Mouse (Mus musculus) intestine, embryonic 14.5 days (tissue): ENCODE results near the gene Dph1. TPM values are rescaled to one million over a fixed set of nuclear protein-coding genes. Genes with fewer than 3 reads are reported as not detected.
A peak's percentile ranks its signal among the peaks of the same experiment; 100 is the strongest.

Experiments
- ATAC-seq: fragments of 200-750 bp; cut with Nextera tagmentation; replicated peaks from 2 replicates; pipeline ENCODE4 v1.8.0; 2017; ENCODE audit warnings: low read depth, moderate number of reproducible peaks, moderate TSS enrichment, moderate library complexity; ENCODE audit not compliant: low FRiP score, low TSS enrichment
- DNase-seq: peaks from one replicate; pipeline ENCODE4 v3.0.0-alpha.2; 2018; ENCODE audit warnings: low spot score
- H3K27ac ChIP-seq: fragments of 300-500 bp; sonication (generic); 2 replicates; pipeline ENCODE4 v1.5.1; 2014; ENCODE audit warnings: low read depth, mild to moderate bottlenecking, control low read depth
- H3K27me3 ChIP-seq: fragments of 300-500 bp; sonication (generic); replicated peaks from 2 replicates; pipeline ENCODE4 v1.6.1; 2014; ENCODE audit warnings: low read length, control low read depth; ENCODE audit not compliant: control insufficient read depth, insufficient read depth
- H3K36me3 ChIP-seq: fragments of 300-500 bp; sonication (generic); 2 replicates; pipeline ENCODE4 v1.6.1; 2014; ENCODE audit warnings: low read length, control low read depth; ENCODE audit not compliant: control insufficient read depth, insufficient read depth
- H3K4me1 ChIP-seq: fragments of 300-500 bp; sonication (generic); replicated peaks from 2 replicates; pipeline ENCODE4 v1.6.1; 2014; ENCODE audit warnings: low read length, control low read depth, mixed read lengths; ENCODE audit not compliant: control insufficient read depth, insufficient read depth
- H3K4me2 ChIP-seq: fragments of 300-500 bp; sonication (generic); 2 replicates; pipeline ENCODE4 v1.6.1; 2014; ENCODE audit warnings: low read length
- H3K4me3 ChIP-seq: fragments of 300-500 bp; sonication (generic); 2 replicates; pipeline ENCODE4 v1.5.1; 2014; ENCODE audit warnings: low read depth, low read length, control low read depth, mixed read lengths
- H3K9ac ChIP-seq: fragments of 300-500 bp; sonication (generic); 2 replicates; pipeline ENCODE4 v1.6.1; 2014; ENCODE audit warnings: mild to moderate bottlenecking, low read length
- H3K9me3 ChIP-seq: fragments of 300-500 bp; sonication (generic); 2 replicates; pipeline ENCODE4 v1.6.1; 2016; ENCODE audit warnings: low read length, control low read depth; ENCODE audit not compliant: control insufficient read depth
- WGBS: fragments of 180-500 bp; shearing (Covaris S2); extraction: QIAGEN DNeasy Blood & Tissue Kit; methylation state at CpG from one replicate; pipeline ENCODE4 v1.1.7; 2014; 5-methylcytosine and 5-hydroxymethylcytosine counted together
- polyA plus RNA-seq: library from polyadenylated mRNA; unstranded; fragments of >200 nt; fragmentation: Nextera tagmentation; extraction: Ambion mirVana; gene quantifications from 2 replicates; pipeline ENCODE4 v1.2.1, GENCODE M21; 2014

Dph1 gene
- 27.9 and 31.5 TPM in 2 replicates for polyA plus RNA-seq

GRCm38 (mm10) chr11:75190905-75191441 is at the start of gene Dph1:
Dph1 (minus strand) TSS chr11:75191241.
- H3K4me1 ChIP-seq, result peaks cover 24% of the 10 kb centered on the region
- H3K27me3 ChIP-seq, result peaks cover 43% of the 10 kb centered on the region
- peak within 1 kb of the TSS; percentile 43; the same call in 1 of the 2 replicates for H3K27ac ChIP-seq
- DNase-seq, result no peak
- peak within 1 kb of the TSS; percentile 92 for H3K4me3 ChIP-seq
- H3K9me3 ChIP-seq, result no peaks in the 10 kb centered on the region
- peak within 1 kb of the TSS; percentile 91 for H3K4me2 ChIP-seq
- H3K9ac ChIP-seq, result peak within 1 kb of the TSS; percentile 59
- 59% methylated on average over 5 of the region's 5 CpGs for WGBS
- peaks cover 2% of the 10 kb centered on the region; the same call in 1 of the 2 replicates for H3K36me3 ChIP-seq
- no peak for ATAC-seq

- no peak overlapping the region for H3K4me2 ChIP-seq
- H3K4me1 ChIP-seq, result no peaks in the 10 kb centered on the region
- H3K4me3 ChIP-seq, result no peak overlapping the region
- 67% methylated on average over 13 of the region's 13 CpGs for WGBS
- no peaks in the 10 kb centered on the region for H3K9me3 ChIP-seq
- H3K27ac ChIP-seq, result no peak overlapping the region
- ATAC-seq (no peak), DNase-seq (no peak)
- H3K9ac ChIP-seq, result no peak overlapping the region
- no peaks in the 10 kb centered on the region for H3K36me3 ChIP-seq
- peaks cover 2% of the 10 kb centered on the region for H3K27me3 ChIP-seq
Observed at GRCm38 (mm10) chr11:75240158-75240934, 49.3 kb upstream of the Dph1 start.

- no peak for DNase-seq
- Histone ChIP-seq H3K4me1 (peaks cover 3% of the 10 kb centered on the region; the same call in 1 of the 2 replicates), H3K27me3 (peaks cover 10% of the 10 kb centered on the region), H3K27ac (no peak overlapping the region), H3K4me3 (no peak overlapping the region), H3K36me3 (no peaks in the 10 kb centered on the region), H3K9ac (no peak overlapping the region), H3K4me2 (no peak overlapping the region), H3K9me3 (no peaks in the 10 kb centered on the region)
- ATAC-seq, result peak; percentile 48; the same call in 1 of the 2 replicates
- 7% methylated on average over 16 of the region's 16 CpGs for WGBS
Observed at GRCm38 (mm10) chr11:75234745-75235144, 43.7 kb upstream of the Dph1 start.

GRCm38 (mm10) chr11:75232434-75232833 is 41.4 kb upstream of the Dph1 start:
- Histone ChIP-seq H3K4me2 (no peak overlapping the region), H3K9me3 (no peaks in the 10 kb centered on the region), H3K27me3 (peaks cover 10% of the 10 kb centered on the region), H3K4me1 (peaks cover 3% of the 10 kb centered on the region; the same call in 1 of the 2 replicates), H3K36me3 (no peaks in the 10 kb centered on the region), H3K27ac (no peak overlapping the region), H3K4me3 (no peak overlapping the region), H3K9ac (no peak overlapping the region)
- WGBS, result 72% methylated on average over 4 of the region's 4 CpGs
- ATAC-seq, result no peak
- no peak for DNase-seq

- Histone ChIP-seq H3K4me1 (peaks cover 3% of the 10 kb centered on the region; the same call in 1 of the 2 replicates), H3K4me3 (no peak overlapping the region), H3K27me3 (peaks cover 10% of the 10 kb centered on the region), H3K9ac (no peak overlapping the region), H3K9me3 (no peaks in the 10 kb centered on the region), H3K4me2 (no peak overlapping the region), H3K36me3 (no peaks in the 10 kb centered on the region), H3K27ac (no peak overlapping the region)
- ATAC-seq (no peak; the same call in 1 of the 2 replicates), DNase-seq (peak; percentile 83)
- WGBS, result 9% methylated on average over 7 of the region's 7 CpGs
Observed at GRCm38 (mm10) chr11:75231756-75232155, 40.7 kb upstream of the Dph1 start.

- DNase-seq, result no peak
- no peak overlapping the region for H3K27ac ChIP-seq
- ATAC-seq, result no peak
- no peak overlapping the region for H3K9ac ChIP-seq
- H3K27me3 ChIP-seq, result peaks cover 7% of the 10 kb centered on the region
- no peak overlapping the region for H3K4me2 ChIP-seq
- no peaks in the 10 kb centered on the region for H3K9me3 ChIP-seq
- no peak overlapping the region for H3K4me3 ChIP-seq
- peaks cover 3% of the 10 kb centered on the region; the same call in 1 of the 2 replicates for H3K4me1 ChIP-seq
- no peaks in the 10 kb centered on the region for H3K36me3 ChIP-seq
- 95% methylated on average over 6 of the region's 6 CpGs for WGBS
Observed at GRCm38 (mm10) chr11:75230272-75230760, 39.3 kb upstream of the Dph1 start.

- 52% methylated on average over 6 of the region's 6 CpGs for WGBS
- ATAC-seq, result no peak
- H3K36me3 ChIP-seq, result no peaks in the 10 kb centered on the region
Observed at GRCm38 (mm10) chr11:75229289-75229688, 38.2 kb upstream of the Dph1 start.

GRCm38 (mm10) chr11:75227632-75228031 is 36.6 kb upstream of the Dph1 start:
- 62% methylated on average over 3 of the region's 3 CpGs for WGBS
- no peak overlapping the region for H3K4me2 ChIP-seq
- H3K4me1 ChIP-seq, result peaks cover 3% of the 10 kb centered on the region; the same call in 1 of the 2 replicates
- H3K27ac ChIP-seq, result no peak overlapping the region
- no peaks in the 10 kb centered on the region for H3K36me3 ChIP-seq
- ATAC-seq (no peak), DNase-seq (no peak)
- no peak overlapping the region for H3K9ac ChIP-seq
- no peaks in the 10 kb centered on the region for H3K27me3 ChIP-seq
- no peak overlapping the region for H3K4me3 ChIP-seq
- no peaks in the 10 kb centered on the region for H3K9me3 ChIP-seq

More at GRCm38 (mm10) chr11:75229289-75229688, 38.2 kb upstream of the Dph1 start:
- no peak for DNase-seq
- no peak overlapping the region for H3K4me2 ChIP-seq
- peaks cover 3% of the 10 kb centered on the region; the same call in 1 of the 2 replicates for H3K4me1 ChIP-seq
- H3K27ac ChIP-seq, result no peak overlapping the region
- no peak overlapping the region for H3K4me3 ChIP-seq
- H3K27me3 ChIP-seq, result no peaks in the 10 kb centered on the region; the same call in 1 of the 2 replicates
- no peak overlapping the region for H3K9ac ChIP-seq
- H3K9me3 ChIP-seq, result no peaks in the 10 kb centered on the region
